Mouse (Mus musculus): Measurements from ENCODE around the gene Stx19. TPM values are rescaled to one million over a fixed set of nuclear protein-coding genes. Genes with fewer than 3 reads are reported as not detected.

Gene Stx19
- total and polyA plus RNA-seq, 2 experiments: not detected

- H3K4me3 ChIP-seq (ENCODE audit: insufficient read depth, low read depth, low read length): peak within 1 kb of the TSS; percentile 72
- H3K79me2 ChIP-seq (ENCODE audit: control insufficient read depth, insufficient read depth, low read length): peaks cover 10% of the 10 kb centered on the region; the same call in 1 of the 2 replicates
- peak; percentile 92 for DNase-seq (ENCODE audit: extremely low read depth, low read depth, low spot score)
- peak within 1 kb of the TSS; percentile 94 for H3K27ac ChIP-seq (replicated peaks; ENCODE audit: insufficient read depth, low read depth, low read length)
- H3K36me3 ChIP-seq (ENCODE audit: control insufficient read depth, insufficient read depth, low read length): no peaks in the 10 kb centered on the region; the same call in 1 of the 2 replicates
- 2% methylated on average over 42 of the region's 42 CpGs for WGBS
- H3K27me3 ChIP-seq (ENCODE audit: control insufficient read depth, insufficient read depth, low read length): no peaks in the 10 kb centered on the region
- H3K4me1 ChIP-seq (ENCODE audit: control insufficient read depth, insufficient read depth, low read length): peaks cover 14% of the 10 kb centered on the region
- no peak for TF ChIP-seq CTCF (IDR thresholded peaks at IDR 0.05; ENCODE audit: low read depth, low read length)
- peak; percentile 70 for TF ChIP-seq POLR2A (IDR thresholded peaks at IDR 0.05; ENCODE audit: extremely low read depth, insufficient read depth, low read length)
- peak within 1 kb of the TSS; percentile 85 for H3K9ac ChIP-seq (ENCODE audit: low read depth, low read length)
These were observed 40.0 kb downstream of the Stx19 start, which contains the start of gene Pros1 for GRCm38 (mm10) chr16:62854191-62855068. TSS of gene Pros1 (plus strand) at chr16:62854307.

GRCm38 (mm10) chr16:62855385-62855784 lies 40.9 kb downstream of the Stx19 start:
- DNase-seq (ENCODE audit: extremely low read depth, low read depth, low spot score): peak; percentile 61
- Histone ChIP-seq H3K27ac (replicated peaks; ENCODE audit: insufficient read depth, low read depth, low read length) (peak overlapping the region; percentile 59), H3K4me1 (ENCODE audit: control insufficient read depth, insufficient read depth, low read length) (peaks cover 14% of the 10 kb centered on the region), H3K79me2 (ENCODE audit: control insufficient read depth, insufficient read depth, low read length) (peaks cover 14% of the 10 kb centered on the region; the same call in 1 of the 2 replicates), H3K9ac (ENCODE audit: low read depth, low read length) (0 out of 2 replicates have a peak overlapping the region, but pooled peaks have one; percentile 21), H3K4me3 (ENCODE audit: insufficient read depth, low read depth, low read length) (peak overlapping the region; percentile 32), H3K36me3 (ENCODE audit: control insufficient read depth, insufficient read depth, low read length) (no peaks in the 10 kb centered on the region; the same call in 1 of the 2 replicates), H3K27me3 (ENCODE audit: control insufficient read depth, insufficient read depth, low read length) (no peaks in the 10 kb centered on the region)
- WGBS: 32% methylated on average over 6 of the region's 6 CpGs
- no peak for TF ChIP-seq POLR2A (IDR thresholded peaks at IDR 0.05; ENCODE audit: extremely low read depth, insufficient read depth, low read length)
- TF ChIP-seq CTCF (IDR thresholded peaks at IDR 0.05; ENCODE audit: low read depth, low read length): no peak

- Histone ChIP-seq H3K4me3 (ENCODE audit: insufficient read depth, low read depth, low read length) (no peak overlapping the region), H3K79me2 (ENCODE audit: control insufficient read depth, insufficient read depth, low read length) (peaks cover 14% of the 10 kb centered on the region; the same call in 1 of the 2 replicates), H3K36me3 (ENCODE audit: control insufficient read depth, insufficient read depth, low read length) (no peaks in the 10 kb centered on the region; the same call in 1 of the 2 replicates), H3K9ac (ENCODE audit: low read depth, low read length) (no peak overlapping the region), H3K27me3 (ENCODE audit: control insufficient read depth, insufficient read depth, low read length) (no peaks in the 10 kb centered on the region), H3K4me1 (ENCODE audit: control insufficient read depth, insufficient read depth, low read length) (peaks cover 14% of the 10 kb centered on the region), H3K27ac (replicated peaks; ENCODE audit: insufficient read depth, low read depth, low read length) (no peak overlapping the region)
- no peak for TF ChIP-seq CTCF (IDR thresholded peaks at IDR 0.05; ENCODE audit: low read depth, low read length)
- TF ChIP-seq POLR2A (IDR thresholded peaks at IDR 0.05; ENCODE audit: extremely low read depth, insufficient read depth, low read length): no peak
- DNase-seq (ENCODE audit: extremely low read depth, low read depth, low spot score): no peak
- WGBS: 87% methylated on average over 2 of the region's 2 CpGs
These were observed 41.8 kb downstream of the Stx19 start for GRCm38 (mm10) chr16:62856273-62856672.

DNA sequence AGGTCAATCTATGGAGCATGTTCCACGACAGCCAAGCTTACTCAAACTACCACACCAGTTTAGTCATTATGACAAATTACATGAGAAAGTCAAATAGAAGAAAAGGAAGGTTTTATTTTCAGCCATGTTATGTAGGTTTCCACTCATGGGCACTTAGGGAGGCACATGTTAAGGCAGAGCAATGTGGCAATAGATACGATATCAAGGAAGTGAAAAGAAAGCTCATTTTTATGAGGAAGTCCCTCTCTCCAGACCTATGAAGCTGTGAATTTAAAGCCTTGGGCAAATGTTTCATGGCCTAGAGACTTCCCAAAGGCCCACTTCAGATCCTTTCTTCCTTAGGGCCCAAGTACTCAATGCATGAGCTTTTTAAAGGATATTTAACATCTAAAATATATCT lies 43.0 kb downstream of the Stx19 start:
- TF ChIP-seq CTCF (IDR thresholded peaks at IDR 0.05; ENCODE audit: low read depth, low read length) (no peak), POLR2A (IDR thresholded peaks at IDR 0.05; ENCODE audit: extremely low read depth, insufficient read depth, low read length) (no peak)
- H3K9ac ChIP-seq (ENCODE audit: low read depth, low read length): no peak overlapping the region
- DNase-seq (ENCODE audit: extremely low read depth, low read depth, low spot score): no peak
- H3K4me3 ChIP-seq (ENCODE audit: insufficient read depth, low read depth, low read length): no peak overlapping the region
- WGBS: 48% methylated on average over 2 of the region's 2 CpGs
- no peaks in the 10 kb centered on the region; the same call in 1 of the 2 replicates for H3K36me3 ChIP-seq (ENCODE audit: control insufficient read depth, insufficient read depth, low read length)
- H3K27me3 ChIP-seq (ENCODE audit: control insufficient read depth, insufficient read depth, low read length): no peaks in the 10 kb centered on the region
- peaks cover 14% of the 10 kb centered on the region; the same call in 1 of the 2 replicates for H3K79me2 ChIP-seq (ENCODE audit: control insufficient read depth, insufficient read depth, low read length)
- H3K4me1 ChIP-seq (ENCODE audit: control insufficient read depth, insufficient read depth, low read length): peaks cover 16% of the 10 kb centered on the region
- 0 out of 2 replicates have a peak overlapping the region, but pooled peaks have one; percentile 16 for H3K27ac ChIP-seq (replicated peaks; ENCODE audit: insufficient read depth, low read depth, low read length)

DNA sequence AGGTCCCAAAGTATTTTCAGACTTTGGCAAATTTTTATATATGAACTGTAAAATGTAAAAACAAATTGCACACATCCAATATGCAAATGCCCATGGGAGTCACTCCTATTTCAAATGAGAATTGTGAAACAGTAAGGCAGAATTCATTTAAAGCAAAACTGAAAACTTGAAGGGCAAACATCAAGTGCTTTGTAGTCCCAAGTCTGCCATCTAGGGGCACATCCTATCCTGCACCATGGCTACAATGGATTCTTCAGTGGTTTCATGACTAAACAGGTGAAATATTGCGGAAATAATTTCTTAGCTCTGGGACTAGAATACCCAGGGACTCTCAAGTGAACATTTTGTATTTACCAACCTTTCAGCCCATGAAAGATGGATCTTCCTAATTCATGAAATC lies 43.5 kb downstream of the Stx19 start:
- Histone ChIP-seq H3K79me2 (ENCODE audit: control insufficient read depth, insufficient read depth, low read length) (peaks cover 16% of the 10 kb centered on the region; the same call in 1 of the 2 replicates), H3K27me3 (ENCODE audit: control insufficient read depth, insufficient read depth, low read length) (no peaks in the 10 kb centered on the region), H3K9ac (ENCODE audit: low read depth, low read length) (no peak overlapping the region), H3K4me1 (ENCODE audit: control insufficient read depth, insufficient read depth, low read length) (peaks cover 17% of the 10 kb centered on the region), H3K36me3 (ENCODE audit: control insufficient read depth, insufficient read depth, low read length) (no peaks in the 10 kb centered on the region; the same call in 1 of the 2 replicates), H3K4me3 (ENCODE audit: insufficient read depth, low read depth, low read length) (no peak overlapping the region), H3K27ac (replicated peaks; ENCODE audit: insufficient read depth, low read depth, low read length) (no peak overlapping the region)
- 86% methylated on average over 1 of the region's 1 CpGs for WGBS
- DNase-seq (ENCODE audit: extremely low read depth, low read depth, low spot score): peak; percentile 50
- TF ChIP-seq CTCF (IDR thresholded peaks at IDR 0.05; ENCODE audit: low read depth, low read length) (peak; percentile 43; the same call in 1 of the 2 replicates), POLR2A (IDR thresholded peaks at IDR 0.05; ENCODE audit: extremely low read depth, insufficient read depth, low read length) (no peak)

Data from liver, adult 2 months (tissue).